Mouse (Mus musculus): Measurements from ENCODE around the gene Ticam1.

Ticam1 gene

DNA sequence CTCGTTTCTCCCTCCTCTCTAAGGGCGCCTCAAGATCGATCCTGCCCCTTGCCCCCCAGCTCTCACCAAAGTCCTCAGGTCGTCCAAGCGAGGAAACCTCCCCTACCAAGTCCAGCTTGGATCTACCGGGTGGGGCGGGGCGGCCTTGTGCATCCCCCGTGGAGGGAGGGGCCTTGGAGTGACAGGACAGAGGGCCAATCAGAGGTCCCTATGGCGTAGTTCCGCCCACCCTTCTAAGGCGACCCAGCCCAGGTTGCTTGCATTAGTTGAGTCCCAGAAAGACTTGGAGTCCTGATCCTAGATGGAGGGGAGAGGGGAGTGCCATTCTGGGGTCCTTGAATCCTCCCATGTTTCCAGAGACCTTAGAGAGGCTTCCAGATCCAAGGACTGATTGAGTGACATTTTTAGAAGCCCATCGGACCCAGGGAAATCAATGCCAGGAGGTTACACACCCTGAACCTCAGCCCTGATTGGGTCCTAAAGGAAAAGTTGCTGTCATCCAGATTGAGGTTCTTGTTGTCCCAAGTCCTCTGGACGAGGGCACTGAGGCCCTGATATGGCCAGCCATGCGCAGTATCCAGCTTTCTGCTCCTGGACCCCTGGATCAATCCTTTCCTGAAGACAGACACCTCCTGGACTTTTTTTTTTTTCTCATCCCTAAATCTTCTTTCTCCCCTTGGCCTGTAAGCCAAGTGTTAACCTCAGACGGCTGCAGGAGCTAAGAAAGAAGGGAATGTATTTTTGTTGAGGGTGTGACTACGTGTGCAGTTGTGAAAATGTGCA lies 14.0 kb upstream of the Ticam1 start:
- DNase-seq (ENCODE audit: low spot score) = peak; percentile 91

DNA sequence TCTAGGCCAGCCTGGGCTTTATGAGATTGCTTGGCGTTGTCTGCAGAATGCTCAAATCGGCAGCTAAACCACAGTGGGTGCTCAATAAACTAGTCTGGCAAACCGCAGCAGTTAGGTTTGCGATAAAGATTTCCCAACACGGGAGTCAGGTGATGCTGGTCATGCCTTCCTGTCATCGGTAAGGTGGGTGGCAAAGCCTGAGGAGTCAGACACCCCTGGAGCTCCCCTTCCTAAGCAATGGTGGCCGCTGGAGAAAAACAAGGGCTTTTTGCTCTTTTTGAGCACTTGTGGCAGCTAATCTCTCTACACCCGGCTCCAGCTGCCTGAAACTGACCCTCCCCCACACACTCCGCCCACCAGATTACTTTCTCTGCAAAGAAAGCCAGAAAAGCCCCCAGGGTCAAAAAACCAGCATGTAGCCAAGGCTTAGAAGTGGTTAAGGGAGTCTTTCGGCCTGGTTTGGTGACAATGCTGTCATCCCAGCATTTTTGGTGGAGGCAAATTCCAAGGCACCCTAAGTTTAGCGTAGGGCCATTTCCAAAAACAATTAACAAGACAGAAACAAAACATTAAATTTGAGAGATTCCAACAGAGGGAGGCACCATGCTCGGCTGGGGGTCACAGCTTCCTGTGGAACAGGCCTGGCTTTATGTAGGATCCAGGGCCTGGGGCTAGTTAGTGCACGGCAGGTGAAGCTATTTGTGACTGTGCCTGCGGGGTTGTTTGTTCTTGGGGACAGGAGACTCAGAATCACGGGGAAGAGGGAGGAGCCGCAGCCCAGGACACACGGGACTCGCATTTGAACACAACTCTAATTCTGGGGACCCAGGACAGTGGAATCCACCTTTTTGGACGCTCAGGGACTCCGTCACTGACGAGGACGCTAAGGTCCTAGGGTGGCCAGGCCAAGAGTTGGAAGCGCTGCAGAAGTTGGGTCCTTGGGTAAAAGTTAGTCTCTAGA lies 13.1 kb upstream of the Ticam1 start:
- DNase-seq (ENCODE audit: low spot score) = peak; percentile 43

DNA sequence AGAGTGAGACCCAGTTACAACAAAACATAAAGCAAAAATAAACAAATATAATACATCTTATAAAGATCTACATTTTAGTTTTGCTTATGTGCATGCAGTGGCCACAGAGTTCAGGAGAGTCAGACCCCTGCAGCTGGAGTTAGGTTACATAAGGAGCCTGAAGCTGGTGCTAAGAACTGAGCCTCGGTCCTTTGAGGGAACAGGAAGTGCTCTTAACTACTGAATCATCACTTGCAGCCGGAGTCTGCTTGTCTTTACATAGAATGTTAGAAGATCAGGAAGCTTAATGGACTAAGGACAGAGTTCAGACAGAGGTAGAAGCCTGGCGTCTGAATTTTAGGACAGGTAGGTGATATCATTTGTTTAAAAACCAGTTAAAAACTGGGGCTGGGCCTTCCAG lies 12.3 kb upstream of the Ticam1 start:
- no peak for DNase-seq (ENCODE audit: low spot score)

DNA sequence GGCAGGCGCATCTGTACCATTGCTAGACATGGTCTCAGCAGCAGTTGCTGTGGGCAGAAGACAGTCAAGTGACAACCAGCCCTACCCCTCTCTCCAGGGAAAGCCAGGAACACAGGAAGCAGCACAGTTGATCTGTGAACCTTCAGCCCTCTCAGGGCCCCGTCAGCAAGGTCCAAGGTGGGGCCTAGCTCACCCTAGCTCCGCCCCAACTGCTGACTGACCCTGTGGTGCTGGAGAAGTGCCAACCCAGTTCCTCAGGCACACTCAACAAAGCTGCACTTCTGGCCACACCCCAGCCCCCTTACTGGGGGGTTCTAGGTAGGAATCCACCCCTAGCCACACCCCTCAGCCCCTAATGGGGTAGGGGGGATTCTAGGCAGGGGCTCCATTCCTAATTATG lies 11.2 kb upstream of the Ticam1 start:
- DNase-seq (ENCODE audit: low spot score) = no peak

DNA sequence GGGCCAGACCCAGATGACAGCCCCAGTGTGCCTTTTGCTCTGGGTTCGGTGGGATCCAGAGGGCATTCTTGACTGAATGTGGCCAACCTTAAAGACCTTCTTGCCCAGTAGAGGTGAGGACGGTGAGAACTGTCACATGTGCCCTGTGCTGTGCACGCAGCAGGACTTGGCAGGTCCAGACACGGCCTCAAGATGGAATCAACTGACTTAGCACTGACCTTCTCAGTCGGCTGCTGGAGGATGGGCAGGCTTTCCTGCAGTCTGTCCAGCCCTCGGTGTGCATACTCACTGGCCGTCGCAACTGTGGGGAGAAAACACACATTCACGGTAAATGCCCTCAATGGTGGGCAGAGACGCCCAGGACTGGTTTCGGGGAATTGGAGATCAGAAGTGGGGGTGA lies 9.4 kb upstream of the Ticam1 start:
- DNase-seq (ENCODE audit: low spot score) = no peak

DNA sequence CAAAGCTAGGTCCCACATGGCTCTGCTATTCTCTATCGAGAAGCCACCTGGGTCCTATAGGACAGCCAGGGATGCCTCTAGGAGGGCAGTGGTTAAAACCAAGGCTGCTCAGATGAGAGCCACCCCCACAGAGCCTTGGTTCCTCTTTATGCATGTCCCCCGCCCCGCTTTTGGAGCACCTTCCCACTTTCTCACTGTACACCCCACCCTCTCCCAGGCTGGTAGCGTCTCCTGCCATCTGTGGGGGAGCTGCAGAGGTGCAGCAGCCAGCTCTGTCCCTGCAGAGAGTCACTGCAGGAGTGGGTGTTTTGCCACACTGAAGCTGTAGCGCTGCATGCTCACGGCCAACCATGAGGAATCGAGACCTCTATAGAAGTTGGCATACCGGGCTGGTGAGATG lies 6.7 kb upstream of the Ticam1 start:
- DNase-seq (ENCODE audit: low spot score) = no peak

DNA sequence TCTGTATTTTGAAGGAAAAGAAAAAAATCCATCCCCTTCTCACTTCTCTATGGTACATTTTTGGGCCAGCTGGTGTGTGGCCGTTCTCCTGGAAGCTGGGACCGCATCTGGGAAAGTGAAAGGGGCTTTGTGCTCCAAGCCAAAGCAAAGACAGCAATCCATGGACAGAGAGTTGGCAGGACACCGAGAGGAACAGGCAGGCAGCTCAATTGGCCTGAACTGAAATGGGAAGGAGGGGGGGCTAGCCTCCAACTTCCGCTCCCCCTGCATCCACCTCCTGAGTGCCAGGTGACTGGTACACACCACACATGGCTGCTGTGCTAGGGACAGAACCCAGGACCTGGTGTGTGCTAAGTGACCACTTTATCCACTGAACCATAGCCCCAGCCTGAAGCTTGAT lies 6.2 kb upstream of the Ticam1 start:
- no peak for DNase-seq (ENCODE audit: low spot score)

DNA sequence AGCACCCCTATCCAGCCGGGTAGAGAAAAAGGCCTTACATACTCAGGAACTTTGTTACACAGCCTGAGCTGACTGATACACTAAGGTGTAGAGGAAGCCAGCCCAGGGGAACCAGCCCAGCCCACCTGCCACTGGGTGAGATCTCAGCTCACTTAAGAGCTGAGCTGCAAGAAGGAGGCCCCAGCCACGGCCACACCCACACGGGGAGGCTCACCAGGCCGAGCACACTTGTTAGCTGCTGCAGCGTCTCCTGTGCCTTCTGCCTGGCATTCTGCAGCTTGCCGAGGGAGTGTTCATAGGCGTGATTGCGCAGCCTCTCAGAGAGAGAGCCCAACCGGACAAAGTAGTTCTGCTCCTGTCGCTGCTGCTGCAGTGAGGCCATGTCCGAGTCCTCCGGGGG lies 4.6 kb upstream of the Ticam1 start:
- no peak for DNase-seq (ENCODE audit: low spot score)

DNA sequence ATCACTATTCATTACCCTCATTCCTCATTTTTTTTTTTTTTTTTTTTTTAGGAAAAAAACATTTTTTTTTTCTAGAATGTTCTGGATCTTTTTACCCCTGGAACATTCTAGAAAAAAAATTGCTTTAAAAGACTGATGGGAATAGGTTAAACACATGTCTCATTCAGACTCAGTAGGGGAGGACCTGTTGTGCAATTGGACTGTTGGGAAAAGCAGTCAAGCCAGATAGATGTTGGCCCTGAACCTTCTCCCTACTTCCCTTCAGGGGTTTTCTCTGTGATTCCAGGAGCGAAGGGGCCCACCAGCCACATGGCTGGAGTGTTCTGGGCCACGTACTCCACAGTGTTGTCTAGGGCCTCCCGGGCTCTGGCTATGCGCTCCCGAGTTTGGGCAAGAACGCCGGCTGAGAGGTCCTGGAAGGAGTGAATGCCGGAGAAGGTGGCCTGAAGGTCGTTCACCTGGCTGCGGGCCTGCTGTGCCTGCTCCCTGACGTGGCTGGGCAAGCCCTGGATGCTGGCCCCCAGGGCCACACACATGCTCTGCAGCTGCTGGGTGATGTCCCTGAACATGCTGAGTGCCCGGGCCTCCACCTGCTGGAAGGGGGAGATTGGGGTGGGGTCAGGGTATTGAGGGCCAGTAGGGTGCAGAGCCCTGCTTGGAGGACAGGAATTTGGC lies 3.0 kb upstream of the Ticam1 start:
- no peak for DNase-seq (ENCODE audit: low spot score)

DNA sequence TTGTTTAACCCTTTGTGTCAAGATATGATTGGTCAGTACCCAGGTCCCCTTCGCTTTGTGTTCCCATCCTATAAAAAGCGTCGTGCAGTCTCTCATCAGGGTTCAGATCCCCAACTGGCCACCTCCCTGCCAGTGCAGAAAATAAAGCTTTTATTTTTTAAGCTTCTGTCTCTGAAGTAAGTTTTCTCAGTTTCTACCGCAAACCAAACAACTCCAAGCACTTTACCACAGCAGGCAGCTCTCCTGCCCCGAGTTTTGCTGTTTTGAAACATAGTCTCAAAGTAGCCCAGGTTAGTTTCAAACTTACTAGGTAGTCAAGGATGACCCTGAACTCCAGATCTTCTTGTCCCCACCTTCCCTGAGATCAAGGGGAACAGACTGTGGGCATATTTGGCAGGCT lies 1.8 kb upstream of the Ticam1 start:
- DNase-seq (ENCODE audit: low spot score) = no peak

DNA sequence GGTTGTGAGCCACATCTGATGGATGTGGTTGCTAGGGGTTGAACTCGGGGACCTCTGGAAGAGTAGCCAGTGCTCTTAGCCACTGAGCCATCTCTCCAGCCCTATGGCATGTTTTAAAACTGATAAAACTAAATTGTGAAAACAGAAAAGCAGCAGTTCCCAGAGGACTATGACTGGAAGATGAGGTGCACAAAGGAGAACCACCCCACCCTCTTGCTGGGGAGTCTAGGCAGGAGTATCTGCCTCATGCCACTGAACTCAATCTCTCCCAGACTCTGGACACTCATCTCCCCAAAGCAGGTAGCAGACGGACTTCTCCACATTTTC lies 944 bp upstream of the Ticam1 start:
- DNase-seq (ENCODE audit: low spot score) = no peak

DNA sequence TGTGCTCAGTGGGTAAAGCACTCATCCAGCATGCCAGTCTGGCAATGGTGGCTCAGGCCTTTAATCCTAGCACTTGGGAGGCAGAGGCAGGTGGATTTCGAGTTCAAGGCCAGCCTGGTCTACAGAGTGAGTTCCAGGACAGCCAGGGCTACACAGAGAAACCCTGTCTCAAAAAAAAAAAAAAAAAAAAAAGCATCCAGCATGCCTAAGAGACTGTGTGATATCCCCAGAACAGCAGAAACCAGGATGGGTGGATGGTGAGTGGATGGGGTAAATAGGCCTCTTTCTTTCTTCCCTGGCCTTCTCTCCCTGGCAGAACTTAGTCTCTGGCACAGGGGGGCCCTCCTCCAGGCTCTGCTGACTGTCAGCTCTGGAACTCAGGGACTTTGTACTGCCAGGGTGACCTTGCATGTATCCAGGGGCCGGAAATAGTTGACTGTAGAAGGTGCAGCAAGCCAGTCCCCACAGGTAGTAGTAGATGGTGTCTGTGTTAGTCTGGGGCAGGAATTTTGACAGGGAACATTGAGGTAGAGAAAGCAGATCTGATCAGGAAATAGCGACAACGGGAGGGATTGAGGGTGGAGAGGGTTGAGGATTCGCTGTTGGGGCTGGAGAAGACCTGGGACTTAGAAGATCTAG lies 625 bp downstream of the Ticam1 start:
- DNase-seq (ENCODE audit: low spot score) = no peak

DNA sequence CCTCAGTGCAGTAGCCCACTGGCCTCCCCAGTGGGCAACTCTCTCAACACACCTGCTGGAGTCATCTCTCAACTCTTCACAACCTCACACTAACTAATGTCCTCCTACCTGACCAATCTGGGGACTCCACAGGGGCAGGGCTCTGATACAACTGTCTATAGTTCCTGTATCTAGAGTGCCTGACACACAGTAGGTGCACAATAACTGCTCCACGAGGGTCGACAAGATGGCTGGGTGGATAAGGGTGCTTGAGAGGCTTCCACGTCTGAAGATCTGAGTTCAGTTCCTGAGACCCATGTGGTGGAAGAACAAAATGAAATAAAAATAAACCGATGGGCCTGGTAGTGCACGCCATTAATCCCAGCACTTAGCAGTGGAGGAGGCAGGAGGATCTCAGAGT lies 2.6 kb downstream of the Ticam1 start:
- DNase-seq (ENCODE audit: low spot score) = no peak

DNA sequence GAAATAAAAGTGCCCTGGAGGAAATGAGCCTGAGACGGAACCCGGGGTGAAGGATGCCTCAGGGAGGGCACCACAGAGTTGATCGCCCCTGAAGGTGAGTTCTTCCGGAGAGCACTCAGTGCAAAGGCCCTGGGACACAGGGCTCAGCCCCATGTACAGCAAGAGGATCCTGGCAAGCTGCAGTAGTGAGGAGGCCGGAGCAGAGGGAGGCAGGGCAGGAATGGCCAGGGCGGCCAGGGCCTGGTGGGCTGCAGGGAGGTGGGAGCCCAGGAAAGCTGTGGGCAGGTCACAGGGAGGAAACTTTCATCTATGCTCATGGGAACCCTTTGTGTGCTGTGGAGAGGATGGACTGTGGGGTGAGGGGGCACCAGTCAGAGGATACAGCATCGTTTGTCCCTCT lies 3.1 kb downstream of the Ticam1 start:
- DNase-seq (ENCODE audit: low spot score) = no peak

DNA sequence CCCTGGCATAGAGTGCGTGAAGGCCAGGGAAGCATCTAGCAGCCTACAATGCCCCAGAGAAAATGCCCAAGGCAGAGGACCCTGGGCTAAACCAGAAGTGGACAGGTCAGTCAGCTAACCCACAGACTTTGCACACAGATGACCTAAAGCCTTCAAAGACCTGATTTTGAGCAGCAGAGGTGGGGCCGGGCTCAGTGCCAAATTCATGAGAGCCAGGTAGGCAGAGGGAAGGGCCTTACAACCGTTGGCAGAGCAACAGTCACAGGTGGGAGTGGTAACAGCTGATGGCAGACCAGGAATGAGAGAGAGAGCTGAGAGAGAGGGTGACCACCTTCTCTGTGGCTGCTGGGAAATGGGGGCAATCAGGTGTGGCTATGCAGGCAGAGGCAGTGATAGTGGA lies 3.9 kb downstream of the Ticam1 start:
- DNase-seq (ENCODE audit: low spot score) = no peak

DNA sequence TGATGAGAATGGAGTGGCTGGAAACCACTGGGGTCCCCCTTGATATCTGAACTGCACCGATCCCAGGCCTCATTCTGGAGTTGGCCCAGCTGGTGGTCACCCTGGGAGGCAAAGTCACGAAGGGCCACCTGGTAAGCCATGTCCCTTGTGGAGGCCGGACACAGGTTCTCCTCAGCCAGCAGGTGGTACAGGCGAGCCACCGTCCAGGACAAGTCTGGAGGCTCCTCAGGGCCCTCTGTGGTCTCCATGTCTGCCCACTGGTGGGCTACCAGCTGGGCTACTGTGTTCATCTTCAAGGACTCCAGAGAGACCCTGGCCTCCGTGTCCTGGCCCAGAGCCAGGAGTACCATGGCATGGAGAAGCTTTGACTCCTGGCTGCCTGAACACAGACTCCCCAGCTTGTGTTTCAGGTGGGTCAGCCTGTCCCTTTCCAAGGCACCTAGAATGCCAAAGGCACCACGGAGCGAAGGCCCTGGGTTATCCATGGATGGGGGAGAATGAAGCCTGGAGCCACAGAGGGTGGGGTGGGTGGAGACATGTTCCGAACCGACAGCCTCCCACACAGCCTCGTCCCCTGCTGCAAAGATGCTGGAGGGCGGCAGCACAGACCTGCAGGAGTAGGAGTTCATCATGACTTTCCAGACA lies 4.9 kb downstream of the Ticam1 start:
- no peak for DNase-seq (ENCODE audit: low spot score)

DNA sequence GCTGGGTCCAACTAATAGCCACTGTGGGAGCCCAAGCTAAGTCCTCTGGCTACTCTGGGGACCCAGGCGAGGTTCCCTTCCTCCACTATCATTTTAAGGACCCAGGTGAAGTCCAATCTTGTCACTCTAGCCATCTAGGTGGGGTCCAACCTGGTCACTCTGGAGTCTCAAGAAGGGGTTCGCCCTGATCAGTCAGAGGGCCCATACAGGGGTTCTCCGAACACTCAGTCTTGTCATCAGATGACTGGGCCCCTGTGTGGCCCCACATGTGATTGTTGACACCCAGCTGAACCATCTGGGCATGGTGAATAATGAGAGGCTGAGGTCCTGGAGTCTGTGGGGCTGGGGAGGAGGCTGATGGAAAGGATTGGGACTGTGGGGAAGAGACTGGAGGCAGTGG lies 6.8 kb downstream of the Ticam1 start:
- no peak for DNase-seq (ENCODE audit: low spot score)

DNA sequence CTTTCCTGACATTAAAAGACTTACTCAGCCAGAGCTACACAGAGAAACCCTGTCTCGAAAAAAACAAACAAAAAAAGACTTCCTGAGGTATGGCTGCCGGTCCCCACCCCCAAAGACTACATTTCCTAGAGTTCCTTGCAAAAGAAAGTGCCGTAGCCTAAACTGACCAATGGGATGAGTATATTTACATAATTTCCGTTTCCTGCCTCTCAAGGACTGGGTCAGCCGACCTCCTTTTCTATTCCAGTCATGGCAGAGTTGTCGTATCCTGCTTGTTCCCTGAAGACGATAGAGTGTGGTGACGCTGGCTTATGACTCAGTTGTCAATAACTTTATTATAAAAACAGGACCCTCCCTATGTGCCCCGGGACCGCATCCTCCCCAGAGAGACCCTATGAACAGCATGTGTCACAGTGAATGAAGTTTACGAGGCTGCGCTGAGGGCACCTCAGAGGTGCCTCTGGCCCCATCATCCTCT lies 7.4 kb downstream of the Ticam1 start:
- DNase-seq (ENCODE audit: low spot score) = peak; percentile 83

DNA sequence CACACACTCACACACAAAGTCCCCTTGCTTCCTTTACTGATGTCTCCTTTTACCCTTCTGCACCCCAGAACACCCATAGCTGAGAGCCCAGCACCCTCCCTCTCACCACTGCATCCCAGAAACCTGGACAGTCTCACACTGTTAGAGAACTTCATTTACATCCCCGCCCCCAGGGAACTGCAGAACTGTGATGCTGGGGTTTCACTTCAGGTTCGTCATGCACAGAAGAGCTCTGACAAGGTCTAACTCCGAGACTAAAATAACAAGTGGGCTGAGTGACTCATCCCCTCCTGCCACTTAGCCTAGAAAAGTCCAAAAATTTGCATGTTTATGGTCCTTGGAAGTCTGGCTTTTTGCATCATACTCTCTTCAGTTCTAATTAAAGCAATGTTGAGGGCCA lies 10.3 kb downstream of the Ticam1 start:
- DNase-seq (ENCODE audit: low spot score) = no peak

DNA sequence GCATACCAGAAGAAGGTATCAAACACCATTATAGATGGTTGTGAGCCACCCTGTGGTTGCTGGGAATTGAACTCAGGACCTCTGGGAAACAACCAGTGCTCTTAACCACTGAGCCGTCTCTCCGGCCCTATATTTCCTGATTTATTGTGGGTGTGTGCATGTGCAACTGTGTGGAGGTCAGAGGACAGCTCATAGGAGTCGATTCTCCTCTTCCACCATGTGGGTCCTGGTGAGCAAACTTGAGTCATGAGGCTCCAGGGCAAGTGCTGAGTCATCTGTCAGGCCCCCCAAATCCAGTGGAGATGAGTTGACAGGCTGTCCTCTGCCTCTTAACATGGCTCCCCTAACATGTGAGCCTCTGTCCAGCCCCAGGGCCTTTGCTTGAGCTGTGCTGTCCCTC lies 10.7 kb downstream of the Ticam1 start:
- DNase-seq (ENCODE audit: low spot score) = no peak

DNA sequence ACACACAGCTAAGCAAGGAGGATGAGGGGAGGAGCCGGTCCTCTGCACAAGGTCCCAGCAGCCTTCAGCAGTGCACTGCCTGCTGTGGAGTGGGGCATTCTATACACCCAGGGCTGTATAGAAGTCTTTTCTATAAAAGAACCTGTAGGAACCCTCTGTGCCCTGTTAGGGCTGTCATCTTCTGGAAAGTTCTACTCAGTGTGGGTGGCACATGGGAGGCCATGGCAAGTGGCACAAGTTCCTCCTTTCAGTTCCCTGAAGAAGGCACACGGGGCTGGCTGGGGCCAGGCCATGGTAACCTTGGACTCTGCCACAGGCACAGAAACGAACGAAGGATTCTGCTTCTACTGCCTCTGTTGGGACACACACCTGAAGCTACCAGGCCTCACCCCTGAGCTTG lies 11.6 kb downstream of the Ticam1 start:
- DNase-seq (ENCODE audit: low spot score) = no peak

DNA sequence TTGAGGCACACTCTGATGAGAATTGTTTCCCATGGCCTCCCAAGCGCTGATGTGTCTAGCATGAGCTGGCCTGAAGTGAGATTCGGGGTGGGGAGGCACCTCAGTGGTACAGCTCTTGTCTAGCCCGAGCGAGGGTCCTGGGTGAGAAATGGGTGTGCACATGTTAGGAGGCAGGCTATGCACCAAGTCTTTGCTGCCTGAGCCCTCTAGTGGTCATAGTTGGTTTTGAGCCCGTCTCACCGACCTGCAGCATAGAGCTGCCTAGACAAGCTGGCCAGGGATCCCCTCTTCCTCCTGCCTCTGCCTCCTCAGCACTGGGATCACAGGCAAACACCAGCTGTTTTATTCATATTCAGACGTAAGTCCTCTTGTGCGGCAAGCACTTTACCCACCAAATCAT lies 12.6 kb downstream of the Ticam1 start:
- DNase-seq (ENCODE audit: low spot score) = peak; percentile 87
